Mouse (Mus musculus) myocyte (in vitro differentiated cells): Measurements from ENCODE around the gene Epha10.

ENCODE experiments used
- CEBPB ChIP-seq: IDR thresholded peaks from 2 replicates; pipeline ENCODE4 v1.6.1; 2011; ENCODE audit warnings: mild to moderate bottlenecking, moderate library complexity; ENCODE audit not compliant: poor library complexity, insufficient read depth, severe bottlenecking
- E2F4 ChIP-seq: IDR thresholded peaks from one replicate; pipeline ENCODE4 v1.6.1; 2011; ENCODE audit warnings: mild to moderate bottlenecking, control low read depth, moderate library complexity; ENCODE audit not compliant: insufficient read depth
- MAX ChIP-seq: IDR thresholded peaks from one replicate; pipeline ENCODE4 v1.6.1; 2011; ENCODE audit warnings: low read depth, mild to moderate bottlenecking, control low read depth
- MYOD1 ChIP-seq, 3 experiments: IDR thresholded peaks; one replicate each; pipeline ENCODE4 v1.6.1; 2011; ENCODE audit warnings: control low read depth in 2 of 3, low read depth in 2 of 3, mild to moderate bottlenecking in 2 of 3, moderate library complexity in 1 of 3; ENCODE audit not compliant: insufficient read length in 2 of 3, control insufficient read depth in 1 of 3
- MYOG ChIP-seq, 3 experiments: IDR thresholded peaks; one replicate each; pipeline ENCODE4 v1.6.1; 2011; ENCODE audit warnings: control low read depth in 2 of 3, low read depth in 2 of 3, mild to moderate bottlenecking in 2 of 3; ENCODE audit not compliant: insufficient read length in 2 of 3, control insufficient read depth in 1 of 3, insufficient read depth in 1 of 3
- POLR2A ChIP-seq: IDR thresholded peaks from one replicate; pipeline ENCODE4 v1.6.1; 2011; ENCODE audit warnings: low read depth, mild to moderate bottlenecking, control low read depth, moderate library complexity; ENCODE audit not compliant: insufficient read length
- POLR2AphosphoS2 ChIP-seq: IDR thresholded peaks from one replicate; pipeline ENCODE4 v1.6.1; 2011; ENCODE audit warnings: low read depth, control low read depth; ENCODE audit not compliant: insufficient read length
- REST ChIP-seq: IDR thresholded peaks from one replicate; pipeline ENCODE4 v1.6.1; 2011; ENCODE audit warnings: mild to moderate bottlenecking, control low read depth, moderate library complexity; ENCODE audit not compliant: insufficient read depth, insufficient read length
- TCF12 ChIP-seq: IDR thresholded peaks from one replicate; pipeline ENCODE4 v1.6.1; 2011; ENCODE audit warnings: mild to moderate bottlenecking, control low read depth; ENCODE audit not compliant: poor library complexity, insufficient read depth, severe bottlenecking
- TCF3 ChIP-seq: IDR thresholded peaks from one replicate; pipeline ENCODE4 v1.6.1; 2011; ENCODE audit warnings: low read depth, control low read depth; ENCODE audit not compliant: insufficient read length
- USF1 ChIP-seq: IDR thresholded peaks from one replicate; pipeline ENCODE4 v1.6.1; 2011; ENCODE audit warnings: low read depth, mild to moderate bottlenecking, control low read depth, moderate library complexity

- TF ChIP-seq POLR2A (no peak), REST (no peak), TCF3 (no peak), MAX (no peak), POLR2AphosphoS2 (no peak), E2F4 (no peak), TCF12 (no peak), MYOG (IDR thresholded peaks at IDR 0.05; ENCODE audit: control insufficient read depth in 1 of 3, insufficient read depth in 1 of 3, insufficient read length in 2 of 3, low read depth in 2 of 3) (peak in 1 of 3 experiments; percentile 1), USF1 (no peak), CEBPB (no peak), MYOD1 (IDR thresholded peaks at IDR 0.05; ENCODE audit: control insufficient read depth in 1 of 3, insufficient read length in 2 of 3, low read depth in 2 of 3) (no peak)
These were observed 14.1 kb downstream of the Epha10 start for GRCm38 (mm10) chr4:124894508-124895428.
